29 mouse cellular contexts compared by ENCODE assay signal in genomic region chr1:182802891-182803290, GRCm38 (mm10). TPM values are rescaled to one million over a fixed set of nuclear protein-coding genes. Genes with fewer than 3 reads are reported as not detected.
DNase-seq lines count a peak whose midpoint lies in the region; ATAC-seq and TF ChIP-seq lines count a peak whose summit lies in the region.
"Had no signal": no experiment of that assay in that cellular context is flagged by ENCODE, and none has a peak within 500 bp of the region (broad histone marks: within the 10 kb centered on the region; RNA-seq: fewer than 3 reads in every experiment).

No protein-coding gene starts in this region.

- TF ChIP-seq POLR2A in kidney, adult 2 months (IDR thresholded peaks at IDR 0.05; ENCODE audit: low read depth, low read length) = no peak
- no peak for TF ChIP-seq POLR2A in liver, adult 2 months (IDR thresholded peaks at IDR 0.05; ENCODE audit: extremely low read depth, insufficient read depth, low read length)

- no peak for ATAC-seq in hindbrain, embryonic 14.5 days (ENCODE audit: low FRiP score)
- no peak for ATAC-seq in liver, embryonic 12.5 days
- ATAC-seq: activated CD4-positive, CD25-positive, alpha-beta regulatory T cell, adult 4 months; CD4-positive, CD25-positive, alpha-beta regulatory T cell, adult 4 months; forebrain, embryonic 13.5 days; Patski had no signal

- no peak overlapping the region for H3K4me3 ChIP-seq in hindbrain, embryonic 10.5 days
- H3K4me3 ChIP-seq in hindbrain, embryonic 14.5 days (replicated peaks; ENCODE audit: low read length) = no peak overlapping the region
- H3K4me3 ChIP-seq in kidney, adult 2 months (ENCODE audit: insufficient read depth, low read depth, low read length) = no peak overlapping the region
- no peak overlapping the region for H3K4me3 ChIP-seq in liver, adult 2 months (ENCODE audit: insufficient read depth, low read depth, low read length)
- H3K4me3 ChIP-seq in liver, embryonic 12.5 days = no peak overlapping the region
- H3K4me3 ChIP-seq: embryonic facial prominence, embryonic 10.5 days; embryonic facial prominence, embryonic 12.5 days; forebrain, embryonic 13.5 days had no signal

- DNase-seq in hindbrain, embryonic 10.5 days (ENCODE audit: low spot score) = no peak
- no peak for DNase-seq in hindbrain, embryonic 14.5 days (ENCODE audit: low spot score)
- DNase-seq in kidney, adult 2 months = peak; percentile 36
- no peak for DNase-seq in kidney, postnatal 4 days
- peak; percentile 15 to 45 for DNase-seq in kidney, postnatal 25 days
- DNase-seq in kidney, adult 11 months = no peak
- DNase-seq in liver, adult 2 months (ENCODE audit: extremely low read depth, low read depth, low spot score) = peak; percentile 93
- DNase-seq: adrenal gland, adult 8-10 months; adrenal gland, postnatal 14 days; adrenal gland, postnatal 36 days; B cell, adult 2 months; cerebellum, adult 11-12 months; cerebellum, adult 2 months; cerebellum, adult 9-10 months; cerebellum, postnatal 10 days; cerebellum, postnatal 25 days had no signal

- 65% methylated on average over 15 of the region's 15 CpGs for WGBS in hindbrain, embryonic 10.5 days
- 59% methylated on average over 15 of the region's 15 CpGs for WGBS in hindbrain, embryonic 14.5 days
- WGBS in kidney, adult 2 months = 63% methylated on average over 15 of the region's 15 CpGs
- WGBS in liver, adult 2 months = 30% methylated on average over 15 of the region's 15 CpGs
- WGBS in liver, embryonic 12.5 days (ENCODE audit: insufficient replicate concordance) = 71% methylated on average over 15 of the region's 15 CpGs

- TF ChIP-seq CTCF in kidney, adult 2 months (conservative IDR thresholded peaks at IDR 0.05; ENCODE audit: insufficient read depth, insufficient read length, low read depth, low read length) = no peak
- TF ChIP-seq CTCF in liver, adult 2 months (IDR thresholded peaks at IDR 0.05; ENCODE audit: low read depth, low read length) = no peak

- no peak overlapping the region for H3K4me2 ChIP-seq in hindbrain, embryonic 14.5 days (replicated peaks)
- H3K4me2 ChIP-seq in liver, embryonic 12.5 days = no peak overlapping the region
- H3K4me2 ChIP-seq: embryonic facial prominence, embryonic 12.5 days; forebrain, embryonic 13.5 days had no signal

- H3K79me2 ChIP-seq in liver, adult 2 months (ENCODE audit: control insufficient read depth, insufficient read depth, low read length) = no peaks in the 10 kb centered on the region

- no peaks in the 10 kb centered on the region for H3K27me3 ChIP-seq in hindbrain, embryonic 10.5 days (ENCODE audit: insufficient read depth, poor library complexity, severe bottlenecking)
- H3K27me3 ChIP-seq in hindbrain, embryonic 14.5 days (ENCODE audit: control insufficient read depth, insufficient read depth, low read length) = no peaks in the 10 kb centered on the region
- no peaks in the 10 kb centered on the region for H3K27me3 ChIP-seq in kidney, adult 2 months (replicated peaks; ENCODE audit: control insufficient read depth, insufficient read depth, low read length)
- no peaks in the 10 kb centered on the region for H3K27me3 ChIP-seq in liver, adult 2 months (ENCODE audit: control insufficient read depth, insufficient read depth, low read length)
- no peaks in the 10 kb centered on the region for H3K27me3 ChIP-seq in liver, embryonic 12.5 days (replicated peaks)
- H3K27me3 ChIP-seq: CH12.LX; embryonic facial prominence, embryonic 12.5 days; forebrain, embryonic 13.5 days; Patski had no signal

- no peak overlapping the region for H3K9ac ChIP-seq in hindbrain, embryonic 14.5 days
- no peak overlapping the region for H3K9ac ChIP-seq in liver, adult 2 months (ENCODE audit: low read depth, low read length)
- H3K9ac ChIP-seq in liver, embryonic 12.5 days = no peak overlapping the region
- H3K9ac ChIP-seq: embryonic facial prominence, embryonic 12.5 days; forebrain, embryonic 13.5 days had no signal

- H3K27ac ChIP-seq in hindbrain, embryonic 10.5 days = peak overlapping the region; percentile 64
- H3K27ac ChIP-seq in hindbrain, embryonic 14.5 days = no peak overlapping the region
- no peak overlapping the region for H3K27ac ChIP-seq in kidney, adult 2 months (ENCODE audit: insufficient read depth, low read depth, low read length)
- H3K27ac ChIP-seq in liver, adult 2 months (replicated peaks; ENCODE audit: insufficient read depth, low read depth, low read length) = peak overlapping the region; percentile 33
- H3K27ac ChIP-seq in liver, embryonic 12.5 days = no peak overlapping the region
- H3K27ac ChIP-seq: embryonic facial prominence, embryonic 10.5 days; embryonic facial prominence, embryonic 12.5 days; forebrain, embryonic 13.5 days had no signal

- no peaks in the 10 kb centered on the region for H3K36me3 ChIP-seq in hindbrain, embryonic 10.5 days
- H3K36me3 ChIP-seq in hindbrain, embryonic 14.5 days (replicated peaks; ENCODE audit: control insufficient read depth, insufficient read depth) = no peaks in the 10 kb centered on the region
- H3K36me3 ChIP-seq in kidney, adult 2 months (ENCODE audit: control insufficient read depth, insufficient read depth, low read length) = no peaks in the 10 kb centered on the region
- H3K36me3 ChIP-seq in liver, adult 2 months (ENCODE audit: control insufficient read depth, insufficient read depth, low read length) = no peaks in the 10 kb centered on the region
- no peaks in the 10 kb centered on the region for H3K36me3 ChIP-seq in liver, embryonic 12.5 days
- H3K36me3 ChIP-seq: embryonic facial prominence, embryonic 10.5 days; embryonic facial prominence, embryonic 12.5 days; G1E had no signal

- peaks cover 20% of the 10 kb centered on the region for H3K4me1 ChIP-seq in hindbrain, embryonic 10.5 days (replicated peaks)
- peaks cover 12% of the 10 kb centered on the region; the same call in 1 of the 2 replicates for H3K4me1 ChIP-seq in hindbrain, embryonic 14.5 days (replicated peaks; ENCODE audit: control insufficient read depth, insufficient read depth, low read length)
- H3K4me1 ChIP-seq in kidney, adult 2 months (ENCODE audit: control insufficient read depth, insufficient read depth, low read length) = no peaks in the 10 kb centered on the region
- 0 out of 2 replicates have a peak, but pooled peaks cover 3% of the 10 kb centered on the region for H3K4me1 ChIP-seq in liver, adult 2 months (ENCODE audit: control insufficient read depth, insufficient read depth, low read length)
- 0 out of 2 replicates have a peak, but pooled peaks cover 2% of the 10 kb centered on the region for H3K4me1 ChIP-seq in liver, embryonic 12.5 days
- H3K4me1 ChIP-seq: embryonic facial prominence, embryonic 12.5 days had no signal

- H3K9me3 ChIP-seq in hindbrain, embryonic 10.5 days = no peaks in the 10 kb centered on the region
- H3K9me3 ChIP-seq in hindbrain, embryonic 14.5 days (ENCODE audit: control insufficient read depth, low read length) = no peaks in the 10 kb centered on the region
- H3K9me3 ChIP-seq in liver, embryonic 12.5 days (replicated peaks) = no peaks in the 10 kb centered on the region
- H3K9me3 ChIP-seq: embryonic facial prominence, embryonic 10.5 days; embryonic facial prominence, embryonic 12.5 days; forebrain, embryonic 13.5 days had no signal

RNA-seq across cellular contexts. Expression of gene Susd4, which starts 39.2 kb away (rescaled TPM):
- 16.3 and 22.3 TPM in 2 replicates for polyA plus RNA-seq in hindbrain, embryonic 10.5 days (2016; fragmentation: Nextera tagmentation; extraction: Ambion mirVana)
- polyA plus RNA-seq in hindbrain, embryonic 14.5 days (2014; fragmentation: Nextera tagmentation; extraction: Ambion mirVana) = 73.9 and 83.9 TPM in 2 replicates
- 6.7 and 7.5 TPM in 2 replicates for polyA plus RNA-seq in kidney, adult 2 months (2012; rRNA removed)
- 1.3 TPM in 2 replicates for total RNA-seq in liver, adult 2 months (2014; rRNA removed)
- polyA plus RNA-seq in liver, adult 2 months (2012; rRNA removed) = 1.8 and 8.3 TPM in 2 replicates
- 3.1 and 3.5 TPM in 2 replicates for polyA plus RNA-seq in liver, embryonic 12.5 days (2016; fragmentation: Nextera tagmentation; extraction: Ambion mirVana)
- total RNA-seq: CH12.LX, G1E had no signal
- polyA plus RNA-seq: G1E had no signal

RNA-seq across cellular contexts. Expression of gene Ccdc185, which starts 53.9 kb away (rescaled TPM):
- polyA plus RNA-seq in hindbrain, embryonic 10.5 days (2016; fragmentation: Nextera tagmentation; extraction: Ambion mirVana) = not detected in 2 replicates
- polyA plus RNA-seq in hindbrain, embryonic 14.5 days (2014; fragmentation: Nextera tagmentation; extraction: Ambion mirVana) = not detected in 2 replicates
- 0.09 and 0.15 TPM in 2 replicates for polyA plus RNA-seq in kidney, adult 2 months (2012; rRNA removed)
- not detected in 2 replicates for total RNA-seq in liver, adult 2 months (2014; rRNA removed)
- polyA plus RNA-seq in liver, adult 2 months (2012; rRNA removed) = not detected in 2 replicates
- polyA plus RNA-seq in liver, embryonic 12.5 days (2016; fragmentation: Nextera tagmentation; extraction: Ambion mirVana) = not detected in 2 replicates
- total RNA-seq: adrenal gland, adult 18-20 months; adrenal gland, adult 8-10 months; adrenal gland, postnatal 14 days; adrenal gland, postnatal 36 days; CH12.LX had no signal
- polyA plus RNA-seq: activated CD4-positive, CD25-positive, alpha-beta regulatory T cell, adult 4 months; CD4-positive, CD25-positive, alpha-beta regulatory T cell, adult 4 months; cerebellum, adult 2 months; cortical plate, adult 2 months; embryonic facial prominence, embryonic 10.5 days; embryonic facial prominence, embryonic 12.5 days; embryonic facial prominence, embryonic 14.5 days; forebrain, embryonic 11.5 days; forebrain, embryonic 13.5 days; G1E; Patski had no signal

Comparison
In these comparisons a context has a peak if more than half of its experiments do, and no peak if none do; other contexts are left out.
1. DNase-seq: peak in kidney, adult 2 months (single experiment), kidney, postnatal 25 days (2 of 2) and liver, adult 2 months (single experiment); none in hindbrain, embryonic 10.5 days (single experiment), hindbrain, embryonic 14.5 days (single experiment), kidney, postnatal 4 days (0 of 2) and kidney, adult 11 months (single experiment).
2. H3K27ac ChIP-seq: peak in hindbrain, embryonic 10.5 days (single experiment) and liver, adult 2 months (single experiment); none in hindbrain, embryonic 14.5 days (single experiment), kidney, adult 2 months (single experiment) and liver, embryonic 12.5 days (single experiment).